Mouse (Mus musculus) adrenal gland (tissue): ENCODE measurements around the gene Daam1.

ENCODE experiments used
- intact Hi-C: fragments of 180-260 bp; cut with DNase I; formaldehyde crosslinking; loops from one replicate; pipeline ENCODE4 v1.15.1; 2025

The Daam1 gene

GRCm38 (mm10) chr12:71992599-71993210 is 161.8 kb downstream of the Daam1 start:
- intact Hi-C loops = no loop called here

- intact Hi-C loops = no loop called here
Measured at GRCm38 (mm10) chr12:71995831-71996230, 165.0 kb downstream of the Daam1 start.

- intact Hi-C loops = no loop called here
Measured at GRCm38 (mm10) chr12:71996920-71997319, 166.0 kb downstream of the Daam1 start.

- intact Hi-C loops = no loop called here
Measured at GRCm38 (mm10) chr12:71997364-71997763, 166.5 kb downstream of the Daam1 start.

GRCm38 (mm10) chr12:71998653-71999052 is 167.8 kb downstream of the Daam1 start:
- intact Hi-C loops = no loop called here

- intact Hi-C loops = no loop called here
Measured at GRCm38 (mm10) chr12:71999671-72000070, 168.8 kb downstream of the Daam1 start.

GRCm38 (mm10) chr12:72001811-72002210 is 170.9 kb downstream of the Daam1 start:
- intact Hi-C loops = no loop called here

- intact Hi-C loops = no loop called here
Measured at GRCm38 (mm10) chr12:72005307-72005706, 174.4 kb downstream of the Daam1 start.

- intact Hi-C loops = no loop called here
Measured at GRCm38 (mm10) chr12:72007656-72008055, 176.8 kb downstream of the Daam1 start.

GRCm38 (mm10) chr12:72009051-72009902 is 178.4 kb downstream of the Daam1 start:
- intact Hi-C loops = no loop called here

GRCm38 (mm10) chr12:72011404-72011803 is 180.5 kb downstream of the Daam1 start:
- intact Hi-C loops = no loop called here

GRCm38 (mm10) chr12:72012126-72012525 is 181.2 kb downstream of the Daam1 start:
- intact Hi-C loops = no loop called here

- intact Hi-C loops = no loop called here
Measured at GRCm38 (mm10) chr12:72013711-72014354, 183.0 kb downstream of the Daam1 start.

- intact Hi-C loops = no loop called here
Measured at GRCm38 (mm10) chr12:72014355-72014776, 183.5 kb downstream of the Daam1 start.

GRCm38 (mm10) chr12:72015296-72015695 is 184.4 kb downstream of the Daam1 start:
- intact Hi-C loops = no loop called here

GRCm38 (mm10) chr12:72020285-72020684 is 189.4 kb downstream of the Daam1 start:
- intact Hi-C loops = no loop called here

- intact Hi-C loops = no loop called here
Measured at GRCm38 (mm10) chr12:72021543-72021942, 190.7 kb downstream of the Daam1 start.

- intact Hi-C loops = no loop called here
Measured at GRCm38 (mm10) chr12:72022790-72023189, 191.9 kb downstream of the Daam1 start.

GRCm38 (mm10) chr12:72023572-72023971 is 192.7 kb downstream of the Daam1 start:
- intact Hi-C loops = no loop called here

- intact Hi-C loops = no loop called here
Measured at GRCm38 (mm10) chr12:72025275-72025795, 194.5 kb downstream of the Daam1 start.

- intact Hi-C loops = no loop called here
Measured at GRCm38 (mm10) chr12:72031171-72031570, 200.3 kb downstream of the Daam1 start.

GRCm38 (mm10) chr12:72031794-72032193 is 200.9 kb downstream of the Daam1 start:
- intact Hi-C loops = no loop called here
